Mouse (Mus musculus) hindbrain, embryonic 16.5 days (tissue): ENCODE results near the gene Nlrc4. TPM values are rescaled to one million over a fixed set of nuclear protein-coding genes. Genes with fewer than 3 reads are reported as not detected.
"Not testable (repeated sequence)": the region's sequence is repeated elsewhere in the genome, so short reads cannot be mapped to it uniquely, and the experiment has no call there.

Experiments used
- ATAC-seq: fragments of 200-750 bp; cut with Nextera tagmentation; 2 replicates; pipeline ENCODE4 v1.8.0; 2017; ENCODE audit warnings: moderate TSS enrichment, moderate library complexity
- H3K27ac ChIP-seq: fragments of 300-500 bp; sonication (generic); 2 replicates; pipeline ENCODE4 v1.5.1; 2014; ENCODE audit warnings: low read depth, mild to moderate bottlenecking, control low read depth, low read length, moderate library complexity
- H3K27me3 ChIP-seq: fragments of 300-500 bp; sonication (generic); replicated peaks from 2 replicates; pipeline ENCODE4 v1.6.1; 2014; ENCODE audit warnings: low read length; ENCODE audit not compliant: control insufficient read depth, insufficient read depth
- H3K36me3 ChIP-seq: fragments of 300-500 bp; sonication (generic); 2 replicates; pipeline ENCODE4 v1.6.1; 2014; ENCODE audit warnings: mild to moderate bottlenecking, low read length, moderate library complexity, mixed read lengths; ENCODE audit not compliant: control insufficient read depth, insufficient read depth
- H3K4me1 ChIP-seq: fragments of 300-500 bp; sonication (generic); 2 replicates; pipeline ENCODE4 v1.6.1; 2014; ENCODE audit warnings: low read depth, low read length; ENCODE audit not compliant: control insufficient read depth, insufficient read depth
- H3K4me2 ChIP-seq: fragments of 300-500 bp; sonication (generic); 2 replicates; pipeline ENCODE4 v1.6.1; 2014; ENCODE audit warnings: mild to moderate bottlenecking, low read length, control low read depth, moderate library complexity
- H3K4me3 ChIP-seq: fragments of 300-500 bp; sonication (generic); 2 replicates; pipeline ENCODE4 v1.5.1; 2014; ENCODE audit warnings: mild to moderate bottlenecking, low read length, control low read depth, moderate library complexity
- H3K9ac ChIP-seq: fragments of 300-500 bp; sonication (generic); 2 replicates; pipeline ENCODE4 v1.6.1; 2014; ENCODE audit warnings: low read depth, mild to moderate bottlenecking, control low read depth, low read length, moderate library complexity
- H3K9me3 ChIP-seq: fragments of 300-500 bp; sonication (generic); 2 replicates; pipeline ENCODE4 v1.6.1; 2014; ENCODE audit warnings: mild to moderate bottlenecking, low read length, moderate library complexity; ENCODE audit not compliant: control insufficient read depth
- WGBS: fragments of 180-500 bp; shearing (Covaris S2); extraction: QIAGEN DNeasy Blood & Tissue Kit; methylation state at CpG from one replicate; pipeline ENCODE4 v1.1.7; 2014; 5-methylcytosine and 5-hydroxymethylcytosine counted together
- polyA plus RNA-seq: library from polyadenylated mRNA; unstranded; fragments of >200 nt; fragmentation: Nextera tagmentation; extraction: Ambion mirVana; gene quantifications from 2 replicates; pipeline ENCODE4 v1.2.1, GENCODE M21; 2015

Nlrc4 gene
- polyA plus RNA-seq, 1 experiment from 2014 or later = 0.20 TPM

- not testable (repeated sequence) for H3K9me3 ChIP-seq, H3K27me3 ChIP-seq, H3K9ac ChIP-seq, H3K4me3 ChIP-seq, ATAC-seq, H3K27ac ChIP-seq, H3K4me1 ChIP-seq, H3K4me2 ChIP-seq, H3K36me3 ChIP-seq
- 80% methylated on average over 6 of the region's 6 CpGs for WGBS
Observed at GRCm38 (mm10) chr17:74470133-74470532, 11.2 kb upstream of the Nlrc4 start.

GRCm38 (mm10) chr17:74467981-74468380 is 9.0 kb upstream of the Nlrc4 start:
- H3K4me1 ChIP-seq, H3K9ac ChIP-seq, ATAC-seq, H3K4me2 ChIP-seq, H3K27ac ChIP-seq, H3K4me3 ChIP-seq, H3K36me3 ChIP-seq, H3K9me3 ChIP-seq, H3K27me3 ChIP-seq: not testable (repeated sequence)
- WGBS = 96% methylated on average over 2 of the region's 2 CpGs

- no peaks in the 10 kb centered on the region for H3K36me3 ChIP-seq
- no peak overlapping the region for H3K9ac ChIP-seq
- no peak overlapping the region for H3K27ac ChIP-seq
- no peaks in the 10 kb centered on the region for H3K27me3 ChIP-seq
- no peak overlapping the region for H3K4me3 ChIP-seq
- H3K4me1 ChIP-seq = no peaks in the 10 kb centered on the region
- no peak for ATAC-seq
- H3K4me2 ChIP-seq = no peak overlapping the region
- no peaks in the 10 kb centered on the region for H3K9me3 ChIP-seq
Observed at GRCm38 (mm10) chr17:74463510-74463909, 4.6 kb upstream of the Nlrc4 start.

- no peaks in the 10 kb centered on the region for H3K36me3 ChIP-seq
- no peak overlapping the region for H3K27ac ChIP-seq
- no peak for ATAC-seq
- WGBS = 74% methylated on average over 10 of the region's 10 CpGs
- no peak overlapping the region for H3K4me3 ChIP-seq
- H3K9ac ChIP-seq = no peak overlapping the region
- H3K27me3 ChIP-seq = no peaks in the 10 kb centered on the region
- no peaks in the 10 kb centered on the region for H3K9me3 ChIP-seq
- H3K4me2 ChIP-seq = no peak overlapping the region
- H3K4me1 ChIP-seq = no peaks in the 10 kb centered on the region
Observed at GRCm38 (mm10) chr17:74457972-74458677, 817 bp downstream of the Nlrc4 start.

- Histone ChIP-seq H3K27me3 (no peaks in the 10 kb centered on the region), H3K36me3 (no peaks in the 10 kb centered on the region)
- 93% methylated on average over 5 of the region's 5 CpGs for WGBS
Observed at GRCm38 (mm10) chr17:74456825-74457224, 2.1 kb downstream of the Nlrc4 start.

GRCm38 (mm10) chr17:74455426-74455825 is 3.5 kb downstream of the Nlrc4 start:
- Histone ChIP-seq H3K27ac (no peak overlapping the region), H3K4me3 (no peak overlapping the region), H3K4me2 (no peak overlapping the region), H3K27me3 (no peaks in the 10 kb centered on the region), H3K36me3 (no peaks in the 10 kb centered on the region), H3K9ac (no peak overlapping the region), H3K9me3 (no peaks in the 10 kb centered on the region), H3K4me1 (no peaks in the 10 kb centered on the region)
- WGBS = 92% methylated on average over 4 of the region's 4 CpGs
- ATAC-seq = no peak

More at GRCm38 (mm10) chr17:74456825-74457224, 2.1 kb downstream of the Nlrc4 start:
- Histone ChIP-seq H3K27ac (no peak overlapping the region), H3K4me1 (no peaks in the 10 kb centered on the region), H3K4me2 (no peak overlapping the region), H3K9ac (no peak overlapping the region), H3K4me3 (no peak overlapping the region), H3K9me3 (no peaks in the 10 kb centered on the region)
- ATAC-seq = no peak

GRCm38 (mm10) chr17:74454660-74455059 is 4.3 kb downstream of the Nlrc4 start:
- Histone ChIP-seq H3K4me3 (no peak overlapping the region), H3K27me3 (no peaks in the 10 kb centered on the region), H3K4me1 (no peaks in the 10 kb centered on the region), H3K9ac (no peak overlapping the region), H3K36me3 (no peaks in the 10 kb centered on the region), H3K4me2 (no peak overlapping the region), H3K9me3 (no peaks in the 10 kb centered on the region), H3K27ac (no peak overlapping the region)
- 87% methylated on average over 1 of the region's 1 CpGs for WGBS
- ATAC-seq = no peak

GRCm38 (mm10) chr17:74453928-74454327 is 5.0 kb downstream of the Nlrc4 start:
- Histone ChIP-seq H3K27ac (no peak overlapping the region), H3K9ac (no peak overlapping the region), H3K9me3 (no peaks in the 10 kb centered on the region), H3K27me3 (no peaks in the 10 kb centered on the region), H3K4me1 (no peaks in the 10 kb centered on the region), H3K36me3 (no peaks in the 10 kb centered on the region), H3K4me3 (no peak overlapping the region), H3K4me2 (no peak overlapping the region)
- WGBS = 80% methylated on average over 3 of the region's 3 CpGs
- no peak for ATAC-seq

GRCm38 (mm10) chr17:74449776-74450175 is 9.2 kb downstream of the Nlrc4 start:
- Histone ChIP-seq H3K4me3 (no peak overlapping the region), H3K27me3 (no peaks in the 10 kb centered on the region), H3K9me3 (no peaks in the 10 kb centered on the region), H3K4me1 (no peaks in the 10 kb centered on the region), H3K9ac (no peak overlapping the region), H3K36me3 (no peaks in the 10 kb centered on the region), H3K4me2 (no peak overlapping the region), H3K27ac (no peak overlapping the region)
- ATAC-seq = no peak
- 91% methylated on average over 10 of the region's 10 CpGs for WGBS
